Mouse (Mus musculus): ENCODE measurements at regions not wholly inside any gene's neighbourhood (a gene's known extent, or its start where the extent isn't known, plus 50 kb on each side); places are given as distances from the start of the nearest gene placed in this dataset.

- no peak for DNase-seq (ENCODE audit: low read depth in 1 of 2, low spot score in 2 of 2)
- Histone ChIP-seq H3K36me3 (ENCODE audit: control insufficient read depth, insufficient read depth, low read length) (no peaks in the 10 kb centered on the region), H3K4me3 (ENCODE audit: extremely low read depth, insufficient read depth, insufficient read length) (no peak overlapping the region), H3K27ac (ENCODE audit: insufficient read depth, low read length) (no peak overlapping the region), H3K27me3 (ENCODE audit: control insufficient read depth, insufficient read depth, low read length) (no peaks in the 10 kb centered on the region), H3K4me1 (ENCODE audit: control insufficient read depth, insufficient read depth, insufficient read length) (no peaks in the 10 kb centered on the region)
- TF ChIP-seq POLR2A (IDR thresholded peaks at IDR 0.05; ENCODE audit: low read depth, low read length) (no peak), CTCF (IDR thresholded peaks at IDR 0.05; ENCODE audit: extremely low read depth, insufficient read depth, insufficient read length, insufficient replicate concordance) (no peak)
- 66% methylated on average over 5 of the region's 5 CpGs for WGBS
Observed at GRCm38 (mm10) chr4:34148956-34149739, 99.2 kb upstream of the Spaca1 start.

GRCm38 (mm10) chr4:34151605-34152347 is 101.8 kb upstream of the Spaca1 start:
- no peak overlapping the region for H3K4me3 ChIP-seq (ENCODE audit: extremely low read depth, insufficient read depth, insufficient read length)
- H3K27ac ChIP-seq (ENCODE audit: insufficient read depth, low read length), result no peak overlapping the region
- TF ChIP-seq CTCF (IDR thresholded peaks at IDR 0.05; ENCODE audit: extremely low read depth, insufficient read depth, insufficient read length, insufficient replicate concordance), result no peak
- no peak for TF ChIP-seq POLR2A (IDR thresholded peaks at IDR 0.05; ENCODE audit: low read depth, low read length)
- WGBS, result 86% methylated on average over 10 of the region's 10 CpGs
- H3K36me3 ChIP-seq (ENCODE audit: control insufficient read depth, insufficient read depth, low read length), result no peaks in the 10 kb centered on the region
- no peaks in the 10 kb centered on the region for H3K27me3 ChIP-seq (ENCODE audit: control insufficient read depth, insufficient read depth, low read length)
- no peak for DNase-seq (ENCODE audit: low read depth in 1 of 2, low spot score in 2 of 2)
- no peaks in the 10 kb centered on the region for H3K4me1 ChIP-seq (ENCODE audit: control insufficient read depth, insufficient read depth, insufficient read length)

GRCm38 (mm10) chr4:34155501-34155900 is 105.5 kb upstream of the Spaca1 start:
- WGBS, result 90% methylated on average over 6 of the region's 6 CpGs
- Histone ChIP-seq H3K27ac (ENCODE audit: insufficient read depth, low read length) (no peak overlapping the region), H3K36me3 (ENCODE audit: control insufficient read depth, insufficient read depth, low read length) (no peaks in the 10 kb centered on the region), H3K27me3 (ENCODE audit: control insufficient read depth, insufficient read depth, low read length) (no peaks in the 10 kb centered on the region), H3K4me3 (ENCODE audit: extremely low read depth, insufficient read depth, insufficient read length) (no peak overlapping the region), H3K4me1 (ENCODE audit: control insufficient read depth, insufficient read depth, insufficient read length) (no peaks in the 10 kb centered on the region)
- no peak for DNase-seq (ENCODE audit: low read depth in 1 of 2, low spot score in 2 of 2)
- TF ChIP-seq POLR2A (IDR thresholded peaks at IDR 0.05; ENCODE audit: low read depth, low read length) (no peak), CTCF (IDR thresholded peaks at IDR 0.05; ENCODE audit: extremely low read depth, insufficient read depth, insufficient read length, insufficient replicate concordance) (no peak)

GRCm38 (mm10) chr4:34157818-34158511 is 108.0 kb upstream of the Spaca1 start:
- H3K4me1 ChIP-seq (ENCODE audit: control insufficient read depth, insufficient read depth, insufficient read length), result no peaks in the 10 kb centered on the region
- no peak for DNase-seq (ENCODE audit: low read depth in 1 of 2, low spot score in 2 of 2)
- H3K36me3 ChIP-seq (ENCODE audit: control insufficient read depth, insufficient read depth, low read length), result no peaks in the 10 kb centered on the region
- TF ChIP-seq POLR2A (IDR thresholded peaks at IDR 0.05; ENCODE audit: low read depth, low read length) (no peak), CTCF (IDR thresholded peaks at IDR 0.05; ENCODE audit: extremely low read depth, insufficient read depth, insufficient read length, insufficient replicate concordance) (no peak)
- 91% methylated on average over 6 of the region's 6 CpGs for WGBS
- H3K27me3 ChIP-seq (ENCODE audit: control insufficient read depth, insufficient read depth, low read length), result no peaks in the 10 kb centered on the region
- H3K27ac ChIP-seq (ENCODE audit: insufficient read depth, low read length), result no peak overlapping the region
- no peak overlapping the region for H3K4me3 ChIP-seq (ENCODE audit: extremely low read depth, insufficient read depth, insufficient read length)

- no peak overlapping the region for H3K4me3 ChIP-seq (ENCODE audit: extremely low read depth, insufficient read depth, insufficient read length)
- 90% methylated on average over 4 of the region's 4 CpGs for WGBS
Observed at GRCm38 (mm10) chr4:34171265-34171862, 121.4 kb upstream of the Spaca1 start.

GRCm38 (mm10) chr4:34172000-34172399 is 122.0 kb upstream of the Spaca1 start:
- no peak overlapping the region for H3K27ac ChIP-seq (ENCODE audit: insufficient read depth, low read length)
- TF ChIP-seq POLR2A (IDR thresholded peaks at IDR 0.05; ENCODE audit: low read depth, low read length) (no peak), CTCF (IDR thresholded peaks at IDR 0.05; ENCODE audit: extremely low read depth, insufficient read depth, insufficient read length, insufficient replicate concordance) (no peak)
- H3K4me3 ChIP-seq (ENCODE audit: extremely low read depth, insufficient read depth, insufficient read length), result no peak overlapping the region
- 58% methylated on average over 3 of the region's 3 CpGs for WGBS
- DNase-seq (ENCODE audit: low read depth in 1 of 2, low spot score in 2 of 2), result no peak
- no peaks in the 10 kb centered on the region for H3K4me1 ChIP-seq (ENCODE audit: control insufficient read depth, insufficient read depth, insufficient read length)
- no peaks in the 10 kb centered on the region for H3K36me3 ChIP-seq (ENCODE audit: control insufficient read depth, insufficient read depth, low read length)
- no peaks in the 10 kb centered on the region for H3K27me3 ChIP-seq (ENCODE audit: control insufficient read depth, insufficient read depth, low read length)

More at GRCm38 (mm10) chr4:34171265-34171862, 121.4 kb upstream of the Spaca1 start:
- Histone ChIP-seq H3K27me3 (ENCODE audit: control insufficient read depth, insufficient read depth, low read length) (no peaks in the 10 kb centered on the region), H3K27ac (ENCODE audit: insufficient read depth, low read length) (no peak overlapping the region), H3K36me3 (ENCODE audit: control insufficient read depth, insufficient read depth, low read length) (no peaks in the 10 kb centered on the region), H3K4me1 (ENCODE audit: control insufficient read depth, insufficient read depth, insufficient read length) (no peaks in the 10 kb centered on the region)
- no peak for DNase-seq (ENCODE audit: low read depth in 1 of 2, low spot score in 2 of 2)
- TF ChIP-seq POLR2A (IDR thresholded peaks at IDR 0.05; ENCODE audit: low read depth, low read length) (no peak), CTCF (IDR thresholded peaks at IDR 0.05; ENCODE audit: extremely low read depth, insufficient read depth, insufficient read length, insufficient replicate concordance) (no peak)

Measured in spleen, adult 2 months (tissue).